Mouse (Mus musculus): ENCODE data around the gene Hs3st3b1.

GRCm38 (mm10) chr11:63943947-63944346 is 21.9 kb upstream of the Hs3st3b1 start:
- no peak for TF ChIP-seq CTCF (IDR thresholded peaks at IDR 0.05)
- no peak for TF ChIP-seq EP300 (IDR thresholded peaks at IDR 0.05)

Data from lung, postnatal 0 days (tissue).